Mouse (Mus musculus) forelimb bud, embryonic 11.5 days (tissue): ENCODE results near the gene Cd34.

Experiments
- DNase-seq: peaks from one replicate; pipeline ENCODE4 v3.0.0-alpha.2; 2012; ENCODE audit warnings: low read depth, low spot score

Gene Cd34

GRCm38 (mm10) chr1:194938715-194939114, at the start of gene Cd34:
Gene Cd34 (plus strand): TSS chr1:194938819.
- peak; percentile 17 for DNase-seq

- DNase-seq, result no peak
Observed at GRCm38 (mm10) chr1:194894513-194894912, 44.1 kb upstream of the Cd34 start.

- DNase-seq, result no peak
Observed at GRCm38 (mm10) chr1:194895287-194895686, 43.3 kb upstream of the Cd34 start.

- no peak for DNase-seq
Observed at GRCm38 (mm10) chr1:194901075-194901474, 37.5 kb upstream of the Cd34 start.

GRCm38 (mm10) chr1:194901826-194902225, 36.8 kb upstream of the Cd34 start:
- no peak for DNase-seq

- no peak for DNase-seq
Observed at GRCm38 (mm10) chr1:194908956-194909355, 29.7 kb upstream of the Cd34 start.

GRCm38 (mm10) chr1:194925753-194926350, 12.8 kb upstream of the Cd34 start:
- no peak for DNase-seq

- no peak for DNase-seq
Observed at GRCm38 (mm10) chr1:194927887-194928286, 10.7 kb upstream of the Cd34 start.

- DNase-seq, result no peak
Observed at GRCm38 (mm10) chr1:194929275-194929971, 9.2 kb upstream of the Cd34 start.

- no peak for DNase-seq
Observed at GRCm38 (mm10) chr1:194929972-194930355, 8.7 kb upstream of the Cd34 start.

- no peak for DNase-seq
Observed at GRCm38 (mm10) chr1:194930706-194931105, 7.9 kb upstream of the Cd34 start.

GRCm38 (mm10) chr1:194935351-194935750, 3.3 kb upstream of the Cd34 start:
- DNase-seq, result no peak

GRCm38 (mm10) chr1:194941528-194941927, 2.9 kb downstream of the Cd34 start:
- no peak for DNase-seq

GRCm38 (mm10) chr1:194942912-194943311, 4.3 kb downstream of the Cd34 start:
- no peak for DNase-seq

GRCm38 (mm10) chr1:194943485-194943884, 4.9 kb downstream of the Cd34 start:
- no peak for DNase-seq

- peak; percentile 24 for DNase-seq
Observed at GRCm38 (mm10) chr1:194945382-194945781, 6.8 kb downstream of the Cd34 start.

GRCm38 (mm10) chr1:194946467-194946866, 7.8 kb downstream of the Cd34 start:
- DNase-seq, result no peak

- DNase-seq, result no peak
Observed at GRCm38 (mm10) chr1:194950913-194951312, 12.3 kb downstream of the Cd34 start.

GRCm38 (mm10) chr1:194952891-194953290, 14.3 kb downstream of the Cd34 start:
- DNase-seq, result no peak

GRCm38 (mm10) chr1:194954694-194955093, 16.1 kb downstream of the Cd34 start:
- no peak for DNase-seq

GRCm38 (mm10) chr1:194955749-194956148, 17.1 kb downstream of the Cd34 start:
- DNase-seq, result no peak

- no peak for DNase-seq
Observed at GRCm38 (mm10) chr1:194957021-194957420, 18.4 kb downstream of the Cd34 start.

GRCm38 (mm10) chr1:194962181-194962580, 23.6 kb downstream of the Cd34 start:
- DNase-seq, result peak; percentile 57
